Mouse (Mus musculus): ENCODE data around the gene Prr12.

DNA sequence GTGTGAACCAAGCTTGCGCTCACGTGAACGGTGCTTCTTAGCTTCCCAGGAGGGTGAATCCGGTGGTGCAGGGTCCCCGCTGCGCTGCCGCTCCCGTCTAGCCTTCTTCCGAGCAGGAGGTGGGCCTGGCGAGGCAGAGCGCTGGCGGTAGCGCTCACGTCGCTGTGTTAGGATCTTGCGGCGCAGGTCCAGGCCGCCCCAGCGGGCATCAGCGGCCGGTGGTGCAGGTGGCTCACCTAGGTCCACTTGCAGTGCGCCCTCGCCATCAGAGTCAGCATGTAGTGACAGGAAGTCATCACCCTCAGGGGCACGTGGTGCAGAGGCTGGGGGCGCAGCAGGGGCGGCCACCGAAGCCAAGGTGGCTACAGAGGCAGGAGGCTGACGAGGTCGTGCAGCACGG lies 44.8 kb downstream of the Prr12 start:
- TF ChIP-seq CTCF (IDR thresholded peaks at IDR 0.05; ENCODE audit: low read depth, low read length), result no peak
- TF ChIP-seq GATA1 (IDR thresholded peaks at IDR 0.05; ENCODE audit: borderline replicate concordance, low read length), result no peak
- no peak for TF ChIP-seq TAL1 (conservative IDR thresholded peaks at IDR 0.05; ENCODE audit: low read depth, low read length)
